ENCODE assay signal across 7 mouse cellular contexts in genomic region chr7:29043016-29043673, GRCm38 (mm10).
DNase-seq lines count a peak whose midpoint lies in the region; ATAC-seq lines count a peak whose summit lies in the region.

No protein-coding gene starts in this region.

- H3K9ac ChIP-seq in forebrain, embryonic 15.5 days (replicated peaks) = no peak overlapping the region
- H3K9ac ChIP-seq in hindbrain, embryonic 16.5 days (ENCODE audit: low read depth, low read length) = no peak overlapping the region
- no peak overlapping the region for H3K9ac ChIP-seq in midbrain, embryonic 15.5 days

- peak overlapping the region; percentile 66 for H3K27ac ChIP-seq in forebrain, embryonic 15.5 days (replicated peaks)
- peak overlapping the region; percentile 65 for H3K27ac ChIP-seq in hindbrain, embryonic 16.5 days (ENCODE audit: low read depth, low read length)
- H3K27ac ChIP-seq in midbrain, embryonic 15.5 days = peak overlapping the region; percentile 57

- peak overlapping the region; percentile 1; the same call in 1 of the 2 replicates for H3K4me2 ChIP-seq in forebrain, embryonic 15.5 days (replicated peaks)
- peak overlapping the region; percentile 16; the same call in 1 of the 2 replicates for H3K4me2 ChIP-seq in hindbrain, embryonic 16.5 days (ENCODE audit: low read length)
- H3K4me2 ChIP-seq in midbrain, embryonic 15.5 days = peak overlapping the region; percentile 9; the same call in 1 of the 2 replicates

- intact Hi-C loops in left cerebral cortex, postnatal 36 days (cut with DNase I) = no loop called here

- 40% methylated on average over 19 of the region's 19 CpGs for WGBS in forebrain, embryonic 15.5 days
- 47% methylated on average over 19 of the region's 19 CpGs for WGBS in hindbrain, embryonic 16.5 days
- 52% methylated on average over 19 of the region's 19 CpGs for WGBS in midbrain, embryonic 15.5 days

- peak; percentile 76 for DNase-seq in 3T3-L1 (ENCODE audit: low read depth, low spot score)
- DNase-seq in Muller cell, postnatal 12 days (ENCODE audit: inconsistent ontology term) = peak; percentile 88
- DNase-seq in left cerebral cortex, postnatal 36 days (ENCODE audit: low spot score in 2 of 2) = peak; percentile 27 to 31

- no peak for ATAC-seq in forebrain, embryonic 15.5 days (replicated peaks)
- peak; percentile 60 for ATAC-seq in hindbrain, embryonic 16.5 days
- ATAC-seq in midbrain, embryonic 15.5 days (replicated peaks) = no peak
- no peak for ATAC-seq in activated CD4-positive, CD25-positive, alpha-beta regulatory T cell, adult 4 months

- no peaks in the 10 kb centered on the region for H3K36me3 ChIP-seq in forebrain, embryonic 15.5 days
- no peaks in the 10 kb centered on the region for H3K36me3 ChIP-seq in hindbrain, embryonic 16.5 days (ENCODE audit: control insufficient read depth, insufficient read depth, low read length)
- H3K36me3 ChIP-seq in midbrain, embryonic 15.5 days (replicated peaks) = no peaks in the 10 kb centered on the region

- H3K4me3 ChIP-seq in forebrain, embryonic 15.5 days = no peak overlapping the region
- no peak overlapping the region for H3K4me3 ChIP-seq in hindbrain, embryonic 16.5 days (ENCODE audit: low read length)
- H3K4me3 ChIP-seq in midbrain, embryonic 15.5 days = no peak overlapping the region

- peaks cover 30% of the 10 kb centered on the region for H3K4me1 ChIP-seq in forebrain, embryonic 15.5 days
- H3K4me1 ChIP-seq in hindbrain, embryonic 16.5 days (ENCODE audit: control insufficient read depth, insufficient read depth, low read depth, low read length) = peaks cover 8% of the 10 kb centered on the region
- peaks cover 16% of the 10 kb centered on the region for H3K4me1 ChIP-seq in midbrain, embryonic 15.5 days

- no peaks in the 10 kb centered on the region for H3K9me3 ChIP-seq in forebrain, embryonic 15.5 days
- H3K9me3 ChIP-seq in hindbrain, embryonic 16.5 days (ENCODE audit: control insufficient read depth, low read length) = no peaks in the 10 kb centered on the region; the same call in 1 of the 2 replicates
- H3K9me3 ChIP-seq in midbrain, embryonic 15.5 days = no peaks in the 10 kb centered on the region

- H3K27me3 ChIP-seq in forebrain, embryonic 15.5 days = no peaks in the 10 kb centered on the region
- no peaks in the 10 kb centered on the region; the same call in 1 of the 2 replicates for H3K27me3 ChIP-seq in hindbrain, embryonic 16.5 days (replicated peaks; ENCODE audit: control insufficient read depth, insufficient read depth, low read length)
- H3K27me3 ChIP-seq in midbrain, embryonic 15.5 days (replicated peaks) = peaks cover 4% of the 10 kb centered on the region; the same call in 1 of the 2 replicates

Comparison
In these comparisons a context has a peak if more than half of its experiments do, and no peak if none do; other contexts are left out.
1. DNase-seq: peak in every context shown above with its lines; median percentile 88 in Muller cell, postnatal 12 days; 76 in 3T3-L1; 29 in left cerebral cortex, postnatal 36 days.